Mouse (Mus musculus): ENCODE results near the gene Klhl22. TPM values are rescaled to one million over a fixed set of nuclear protein-coding genes. Genes with fewer than 3 reads are reported as not detected.
A peak's percentile ranks its signal among the peaks of the same experiment; 100 is the strongest.

The Klhl22 gene
- polyA plus RNA-seq, 1 experiment = 72.7 TPM

DNA sequence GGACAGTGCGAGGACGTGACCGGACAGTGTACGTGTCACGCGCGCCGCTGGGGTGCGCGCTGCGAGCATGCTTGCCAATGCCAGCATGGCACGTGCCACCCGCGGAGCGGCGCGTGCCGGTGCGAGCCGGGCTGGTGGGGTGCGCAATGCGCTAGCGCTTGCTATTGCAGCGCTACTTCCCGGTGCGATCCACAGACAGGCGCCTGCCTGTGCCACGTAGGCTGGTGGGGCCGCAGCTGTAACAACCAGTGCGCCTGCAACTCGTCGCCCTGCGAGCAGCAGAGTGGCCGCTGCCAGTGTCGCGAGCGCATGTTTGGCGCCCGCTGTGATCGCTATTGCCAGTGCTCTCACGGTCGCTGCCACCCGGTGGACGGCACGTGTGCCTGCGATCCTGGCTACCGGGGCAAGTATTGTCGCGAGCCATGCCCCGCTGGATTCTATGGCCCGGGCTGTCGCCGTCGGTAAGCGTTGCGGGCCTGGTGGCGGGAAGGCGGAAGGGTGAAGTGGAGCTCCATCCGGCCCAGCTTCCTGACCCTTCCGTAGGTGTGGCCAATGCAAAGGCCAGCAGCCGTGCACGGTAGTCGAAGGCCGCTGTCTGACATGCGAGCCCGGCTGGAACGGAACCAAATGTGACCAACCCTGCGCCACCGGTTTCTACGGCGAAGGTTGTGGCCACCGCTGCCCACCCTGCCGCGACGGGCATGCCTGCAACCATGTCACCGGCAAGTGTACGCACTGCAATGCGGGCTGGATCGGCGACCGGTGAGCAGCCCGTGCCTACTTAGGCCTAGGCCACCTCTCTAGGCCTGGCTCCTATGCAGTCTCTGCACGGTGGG lies 43.6 kb downstream of the Klhl22 start:
- Histone ChIP-seq H3K36me3 (ENCODE audit: control insufficient read depth, insufficient read depth, low read length) (no peaks in the 10 kb centered on the region), H3K27ac (ENCODE audit: control insufficient read depth, insufficient read depth, low read length) (no peak overlapping the region), H3K27me3 (ENCODE audit: control insufficient read depth, insufficient read depth, low read length) (peaks cover 54% of the 10 kb centered on the region), H3K4me1 (replicated peaks; ENCODE audit: control insufficient read depth, insufficient read depth, low read length) (peaks cover 30% of the 10 kb centered on the region), H3K4me3 (ENCODE audit: control insufficient read depth, insufficient read depth, low read length) (peak overlapping the region; percentile 4; the same call in 1 of the 2 replicates)
- no peak for TF ChIP-seq CTCF (IDR thresholded peaks at IDR 0.05; ENCODE audit: borderline replicate concordance, control insufficient read depth, extremely low read depth, insufficient read depth, low read length, poor library complexity)
- TF ChIP-seq POLR2A (IDR thresholded peaks at IDR 0.05; ENCODE audit: control insufficient read depth, extremely low read depth, insufficient read depth, low read length, poor library complexity) = no peak
- 4% methylated on average over 83 of the region's 83 CpGs for WGBS
- DNase-seq = no peak

DNA sequence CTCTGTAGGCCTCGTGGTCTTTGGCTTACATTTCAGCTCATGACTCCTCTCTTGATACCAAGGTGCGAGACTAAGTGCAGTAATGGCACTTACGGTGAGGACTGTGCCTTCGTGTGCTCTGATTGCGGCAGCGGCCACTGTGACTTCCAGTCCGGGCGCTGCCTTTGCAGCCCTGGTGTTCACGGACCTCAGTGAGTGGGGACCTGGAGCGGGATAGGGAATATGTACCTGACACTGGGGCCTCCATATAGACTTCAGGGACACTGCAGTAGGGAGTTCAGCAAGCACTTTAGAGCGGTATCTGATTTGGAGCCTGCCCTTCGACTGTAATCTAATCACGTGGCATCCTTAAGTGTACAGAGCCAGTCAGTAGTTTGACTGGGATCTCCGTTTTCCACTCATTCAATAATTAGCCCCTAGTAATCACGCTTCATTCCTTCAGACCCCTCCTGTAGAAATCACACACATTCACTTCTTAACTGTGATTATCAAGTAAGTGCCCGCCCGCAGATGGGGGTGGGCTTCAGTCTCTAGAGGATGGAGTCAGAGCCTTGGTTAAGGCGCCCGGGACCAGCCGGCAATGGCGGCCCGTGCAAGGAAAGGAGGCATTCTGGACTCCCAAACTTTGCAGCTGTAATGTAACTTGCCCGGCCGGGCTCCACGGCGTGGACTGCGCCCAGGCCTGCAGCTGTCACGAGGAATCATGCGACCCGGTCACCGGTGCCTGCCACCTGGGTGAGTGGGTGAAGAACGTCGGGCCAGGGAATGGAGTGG lies 44.4 kb downstream of the Klhl22 start:
- Histone ChIP-seq H3K4me3 (ENCODE audit: control insufficient read depth, insufficient read depth, low read length) (peak overlapping the region; percentile 41), H3K36me3 (ENCODE audit: control insufficient read depth, insufficient read depth, low read length) (no peaks in the 10 kb centered on the region), H3K27ac (ENCODE audit: control insufficient read depth, insufficient read depth, low read length) (no peak overlapping the region), H3K4me1 (replicated peaks; ENCODE audit: control insufficient read depth, insufficient read depth, low read length) (peaks cover 30% of the 10 kb centered on the region), H3K27me3 (ENCODE audit: control insufficient read depth, insufficient read depth, low read length) (peaks cover 46% of the 10 kb centered on the region; the same call in 1 of the 2 replicates)
- TF ChIP-seq CTCF (IDR thresholded peaks at IDR 0.05; ENCODE audit: borderline replicate concordance, control insufficient read depth, extremely low read depth, insufficient read depth, low read length, poor library complexity) (no peak), POLR2A (IDR thresholded peaks at IDR 0.05; ENCODE audit: control insufficient read depth, extremely low read depth, insufficient read depth, low read length, poor library complexity) (no peak)
- no peak for DNase-seq
- WGBS = 19% methylated on average over 33 of the region's 33 CpGs

DNA sequence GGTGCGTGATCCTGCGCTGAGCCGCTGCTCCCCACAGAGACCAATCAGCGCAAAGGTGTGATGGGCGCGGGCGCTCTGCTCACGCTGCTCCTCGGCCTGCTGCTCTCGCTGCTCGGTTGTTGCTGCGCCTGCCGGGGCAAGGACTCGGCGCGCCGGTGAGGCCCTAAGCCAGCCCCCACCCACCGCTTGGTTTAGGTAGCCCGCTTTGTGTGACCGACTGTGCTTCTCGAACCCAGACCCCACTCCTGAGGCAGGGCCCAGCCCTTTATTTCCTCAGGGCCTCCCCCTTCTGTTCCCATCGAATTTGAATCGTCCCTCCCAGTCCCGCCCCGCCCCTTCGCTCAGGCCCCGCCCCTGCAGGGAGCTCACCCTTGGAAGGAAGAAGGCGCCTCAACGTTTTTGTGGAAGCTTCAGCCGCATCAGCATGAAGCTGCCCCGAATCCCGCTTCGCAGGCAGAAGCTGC lies 45.1 kb downstream of the Klhl22 start:
- TF ChIP-seq POLR2A (IDR thresholded peaks at IDR 0.05; ENCODE audit: control insufficient read depth, extremely low read depth, insufficient read depth, low read length, poor library complexity) (no peak), CTCF (IDR thresholded peaks at IDR 0.05; ENCODE audit: borderline replicate concordance, control insufficient read depth, extremely low read depth, insufficient read depth, low read length, poor library complexity) (no peak)
- 3% methylated on average over 33 of the region's 33 CpGs for WGBS
- H3K4me1 ChIP-seq (replicated peaks; ENCODE audit: control insufficient read depth, insufficient read depth, low read length) = peaks cover 30% of the 10 kb centered on the region
- H3K4me3 ChIP-seq (ENCODE audit: control insufficient read depth, insufficient read depth, low read length) = peak overlapping the region; percentile 41
- H3K27me3 ChIP-seq (ENCODE audit: control insufficient read depth, insufficient read depth, low read length) = peaks cover 42% of the 10 kb centered on the region; the same call in 1 of the 2 replicates
- peak; percentile 25 for DNase-seq
- H3K27ac ChIP-seq (ENCODE audit: control insufficient read depth, insufficient read depth, low read length) = no peak overlapping the region
- H3K36me3 ChIP-seq (ENCODE audit: control insufficient read depth, insufficient read depth, low read length) = no peaks in the 10 kb centered on the region

DNA sequence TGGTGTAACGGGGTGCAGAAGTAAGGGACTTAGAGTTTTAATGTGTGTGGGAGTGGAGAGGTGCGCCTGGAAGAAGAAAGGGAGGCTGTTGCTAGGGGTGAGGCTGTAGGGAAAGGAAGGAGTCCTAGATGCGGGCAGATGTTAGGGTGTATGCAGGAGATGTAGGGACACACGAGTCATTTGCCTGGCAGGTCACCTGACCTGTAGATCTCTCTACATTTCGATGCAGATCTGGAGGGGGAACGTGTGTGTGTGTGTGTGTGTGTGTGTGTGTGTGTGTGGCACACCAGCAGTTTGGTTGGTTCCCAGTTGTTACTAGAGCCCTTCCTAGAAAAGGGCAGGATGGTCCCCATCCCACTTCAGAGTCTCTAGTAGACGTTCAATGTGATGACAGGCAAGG lies 45.6 kb downstream of the Klhl22 start:
- H3K4me1 ChIP-seq (replicated peaks; ENCODE audit: control insufficient read depth, insufficient read depth, low read length) = peaks cover 30% of the 10 kb centered on the region
- no peaks in the 10 kb centered on the region for H3K36me3 ChIP-seq (ENCODE audit: control insufficient read depth, insufficient read depth, low read length)
- WGBS = 13% methylated on average over 7 of the region's 7 CpGs
- no peak for DNase-seq
- H3K4me3 ChIP-seq (ENCODE audit: control insufficient read depth, insufficient read depth, low read length) = no peak overlapping the region
- TF ChIP-seq CTCF (IDR thresholded peaks at IDR 0.05; ENCODE audit: borderline replicate concordance, control insufficient read depth, extremely low read depth, insufficient read depth, low read length, poor library complexity) = no peak
- TF ChIP-seq POLR2A (IDR thresholded peaks at IDR 0.05; ENCODE audit: control insufficient read depth, extremely low read depth, insufficient read depth, low read length, poor library complexity) = no peak
- no peak overlapping the region for H3K27ac ChIP-seq (ENCODE audit: control insufficient read depth, insufficient read depth, low read length)
- H3K27me3 ChIP-seq (ENCODE audit: control insufficient read depth, insufficient read depth, low read length) = peaks cover 42% of the 10 kb centered on the region; the same call in 1 of the 2 replicates

DNA sequence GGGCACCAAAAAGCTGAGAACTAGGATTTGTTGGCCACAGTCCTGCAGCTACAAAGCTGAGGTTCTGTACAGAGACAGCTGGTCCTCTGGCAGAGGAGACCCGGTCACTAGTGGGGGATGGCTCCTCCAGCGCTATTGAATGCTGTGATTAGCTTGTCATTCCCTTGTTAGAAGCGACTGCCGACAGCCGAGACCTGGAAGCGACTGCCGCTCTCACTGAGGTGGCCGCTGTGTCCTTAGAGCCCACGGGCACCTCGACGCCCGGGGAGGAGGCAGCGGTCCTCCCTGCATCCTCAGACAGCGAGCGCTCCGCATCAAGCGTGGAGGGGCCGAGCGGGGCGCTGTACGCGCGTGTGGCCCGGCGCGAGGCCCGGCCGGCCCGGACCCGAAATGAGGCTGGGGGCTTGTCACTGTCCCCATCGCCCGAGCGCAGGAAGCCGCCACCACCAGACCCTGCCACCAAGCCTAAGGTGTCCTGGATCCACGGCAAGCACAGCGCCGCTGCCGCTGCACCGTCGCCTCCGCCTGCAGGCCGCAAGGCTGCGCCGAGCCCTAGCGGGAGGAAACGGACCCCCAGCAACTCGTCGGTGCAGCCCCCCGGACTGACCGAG lies 47.3 kb downstream of the Klhl22 start:
- no peak overlapping the region for H3K27ac ChIP-seq (ENCODE audit: control insufficient read depth, insufficient read depth, low read length)
- peaks cover 41% of the 10 kb centered on the region; the same call in 1 of the 2 replicates for H3K27me3 ChIP-seq (ENCODE audit: control insufficient read depth, insufficient read depth, low read length)
- no peak for TF ChIP-seq POLR2A (IDR thresholded peaks at IDR 0.05; ENCODE audit: control insufficient read depth, extremely low read depth, insufficient read depth, low read length, poor library complexity)
- TF ChIP-seq CTCF (IDR thresholded peaks at IDR 0.05; ENCODE audit: borderline replicate concordance, control insufficient read depth, extremely low read depth, insufficient read depth, low read length, poor library complexity) = no peak; the same call in 1 of the 2 replicates
- 6% methylated on average over 50 of the region's 50 CpGs for WGBS
- H3K36me3 ChIP-seq (ENCODE audit: control insufficient read depth, insufficient read depth, low read length) = no peaks in the 10 kb centered on the region
- H3K4me3 ChIP-seq (ENCODE audit: control insufficient read depth, insufficient read depth, low read length) = peak overlapping the region; percentile 78
- peaks cover 30% of the 10 kb centered on the region for H3K4me1 ChIP-seq (replicated peaks; ENCODE audit: control insufficient read depth, insufficient read depth, low read length)
- no peak for DNase-seq

Measured in thymus, adult 2 months (tissue).